Mouse (Mus musculus) spleen, adult 2 months (tissue): Measurements from ENCODE around the gene Cacng2.

ENCODE experiments used
- CTCF ChIP-seq: fragments of 200-500 bp; IDR thresholded peaks from 2 replicates; pipeline ENCODE4 v1.5.1; 2011; ENCODE audit warnings: mild to moderate bottlenecking, inconsistent platforms; ENCODE audit not compliant: insufficient read depth, insufficient read length, insufficient replicate concordance; ENCODE audit errors: extremely low read depth
- POLR2A ChIP-seq: fragments of 200-500 bp; IDR thresholded peaks from 2 replicates; pipeline ENCODE4 v1.6.1; 2011; ENCODE audit warnings: low read depth, low read length, inconsistent platforms

GRCm38 (mm10) chr15:78044826-78045225, 75.0 kb downstream of the Cacng2 start:
- TF ChIP-seq POLR2A (no peak), CTCF (no peak)
